Mouse (Mus musculus) urinary bladder, postnatal 36 days (tissue): ENCODE measurements around the gene Lyrm9.
A peak's percentile ranks its signal among the peaks of the same experiment; 100 is the strongest.

Experiments used
- DNase-seq, 2 experiments: peaks; one replicate each; pipeline ENCODE4 v3.0.0; 2022; ENCODE audit warnings: low spot score in 2 of 2, mixed read lengths in 1 of 2

Lyrm9 gene

DNA sequence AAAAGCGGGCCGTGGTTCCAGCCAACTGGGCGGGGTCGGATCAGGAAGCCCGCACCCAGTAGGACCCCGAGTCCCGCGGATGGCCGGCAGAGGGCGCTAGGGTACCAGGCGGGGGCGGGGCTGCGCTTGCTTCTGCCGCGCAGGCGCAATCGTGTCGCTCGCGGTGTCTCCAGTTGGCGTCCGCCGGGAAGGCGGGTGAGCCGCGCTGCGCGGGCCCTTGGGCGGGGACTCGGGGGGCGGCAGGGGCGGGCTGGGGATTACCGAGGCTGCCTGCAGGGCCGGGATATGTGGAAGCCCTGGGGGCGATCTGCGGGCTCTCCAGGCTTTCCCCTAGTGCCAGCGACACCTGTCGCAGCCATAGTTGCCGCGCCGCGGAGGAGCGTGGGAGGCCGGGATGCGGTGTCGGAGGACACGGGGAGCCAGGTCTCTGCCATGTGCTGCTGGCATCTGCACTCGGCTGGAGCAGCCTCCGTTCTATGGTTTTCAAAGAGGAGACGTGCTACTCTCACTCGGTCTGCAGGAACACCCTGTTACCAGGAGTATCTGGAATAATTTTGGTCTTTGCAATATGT is at the start of gene Lyrm9:
Lyrm9 (plus strand) TSS at position 143 of the 572 bp plus-strand sequence.
- peak; percentile 97 to 98 for DNase-seq

DNA sequence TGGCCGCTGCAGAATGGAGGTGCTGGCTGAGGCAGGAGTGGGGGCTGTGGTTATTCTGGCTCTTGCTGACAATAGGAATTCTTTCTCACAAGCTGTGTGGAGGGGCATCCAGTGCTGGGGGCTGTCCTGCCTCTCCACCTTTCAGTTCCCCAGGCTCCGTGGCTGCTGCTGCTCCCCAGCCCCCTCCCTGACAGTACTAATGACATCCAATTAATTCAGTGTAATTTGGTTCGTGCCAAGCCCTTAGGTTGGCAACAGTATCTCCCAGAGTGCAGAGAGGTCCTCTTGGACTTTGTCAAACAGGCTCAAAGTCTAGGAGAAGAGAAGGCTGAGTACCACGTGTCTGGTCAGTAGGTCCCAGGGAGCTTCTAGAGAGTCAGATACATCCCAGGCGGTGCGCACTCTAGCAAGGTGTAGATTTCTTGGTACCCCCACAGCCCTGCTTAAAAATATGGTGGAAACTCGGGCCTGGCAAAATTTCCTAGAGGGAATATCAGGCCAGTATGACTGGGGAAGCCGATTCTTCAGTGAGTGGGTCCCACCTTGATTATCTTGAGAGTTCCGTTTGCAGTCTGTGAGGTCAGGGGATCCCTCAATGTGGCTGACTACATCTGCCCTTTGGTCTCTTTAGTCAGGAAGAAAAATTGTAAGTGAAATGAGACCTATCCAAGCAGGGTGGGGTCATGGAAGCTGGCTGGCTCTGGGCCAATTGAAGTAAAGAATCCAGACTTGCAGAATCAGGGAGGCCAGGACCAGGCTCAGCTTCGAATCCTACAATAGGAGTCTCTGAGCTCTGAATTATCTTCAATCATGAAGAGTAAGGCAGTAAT is 48.3 kb upstream of the Lyrm9 start:
- no peak for DNase-seq

DNA sequence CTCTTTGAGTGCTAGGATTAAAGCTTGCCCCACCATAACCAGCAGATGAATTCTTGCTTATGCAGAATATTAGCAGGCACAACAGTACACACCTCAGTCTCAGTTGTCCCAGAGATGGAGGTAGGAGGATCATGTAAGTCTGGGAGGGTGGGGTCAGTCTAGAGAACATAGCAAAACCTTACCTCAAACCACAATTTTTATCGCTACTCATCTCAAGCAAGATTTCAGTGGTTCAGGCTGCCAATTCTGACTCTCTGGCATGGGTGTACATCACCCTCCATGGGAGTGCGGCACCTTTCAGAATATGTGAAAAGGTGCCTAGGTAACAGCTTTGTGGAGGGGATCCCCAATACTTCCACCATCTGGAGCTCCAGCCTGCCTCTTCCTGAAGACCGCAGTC is 46.4 kb upstream of the Lyrm9 start:
- DNase-seq, result no peak

DNA sequence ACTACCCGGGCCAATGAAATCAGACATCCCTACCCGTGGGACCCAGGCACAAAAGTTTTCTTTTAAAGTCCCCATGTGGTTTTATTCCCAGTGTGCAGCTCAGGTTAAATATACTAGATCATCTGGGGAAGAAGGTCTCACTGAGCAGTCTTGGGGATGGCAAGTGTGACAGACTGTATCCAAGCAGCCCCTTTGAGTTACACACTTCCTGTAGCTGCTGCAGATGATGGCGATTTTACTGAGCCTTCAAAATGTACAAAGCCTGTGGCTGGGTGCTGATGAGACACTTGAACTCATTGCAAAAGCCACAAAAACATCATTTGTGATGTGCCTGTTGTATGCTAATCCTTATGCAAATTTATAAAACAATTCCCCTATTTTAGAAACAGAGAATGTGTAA is 45.8 kb upstream of the Lyrm9 start:
- no peak for DNase-seq

DNA sequence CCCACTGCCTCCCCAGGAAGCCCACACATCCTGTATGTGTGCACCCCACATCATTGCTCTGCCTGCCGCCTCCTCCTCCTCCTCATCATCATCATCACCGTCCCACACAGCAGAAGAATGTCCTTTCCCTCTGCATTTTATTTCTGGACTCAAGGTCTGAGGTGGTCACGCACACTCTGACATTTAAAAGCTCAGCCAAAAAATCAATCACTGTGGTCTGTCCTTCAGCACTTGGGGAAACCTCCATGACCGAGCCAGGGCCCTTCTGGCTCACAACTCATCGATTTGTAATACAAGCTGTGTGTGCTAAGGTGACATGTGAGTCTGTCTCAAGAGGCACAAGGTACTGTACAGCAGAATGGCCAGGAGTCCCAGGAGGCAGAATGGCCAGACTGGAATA is 44.1 kb upstream of the Lyrm9 start:
- DNase-seq, result no peak

DNA sequence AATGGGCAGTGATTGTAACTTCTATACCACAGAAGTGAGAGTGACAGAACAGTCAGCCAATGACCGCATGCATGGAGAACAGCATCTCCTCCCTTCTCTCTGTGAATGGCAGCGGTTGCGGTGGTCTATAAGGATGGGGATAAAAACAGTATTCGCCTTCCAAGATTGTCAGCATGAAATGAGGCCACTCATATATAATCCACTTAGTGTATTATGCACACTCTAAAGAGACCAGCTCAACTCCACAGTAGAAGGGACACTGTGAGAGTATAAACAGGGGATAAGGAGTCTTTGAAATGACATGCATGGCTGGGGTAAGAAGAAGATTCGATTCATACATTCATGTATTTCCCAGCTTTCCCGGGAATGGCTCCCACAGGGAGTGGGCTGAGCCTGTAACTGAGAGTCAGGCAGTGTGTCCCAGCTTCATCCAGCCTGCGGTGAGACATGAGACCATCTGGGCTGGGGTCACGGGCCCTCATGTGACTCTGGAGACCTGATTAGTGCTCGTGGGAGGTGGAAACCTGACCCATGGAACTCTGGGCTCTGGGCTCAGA is 43.5 kb upstream of the Lyrm9 start:
- no peak for DNase-seq

DNA sequence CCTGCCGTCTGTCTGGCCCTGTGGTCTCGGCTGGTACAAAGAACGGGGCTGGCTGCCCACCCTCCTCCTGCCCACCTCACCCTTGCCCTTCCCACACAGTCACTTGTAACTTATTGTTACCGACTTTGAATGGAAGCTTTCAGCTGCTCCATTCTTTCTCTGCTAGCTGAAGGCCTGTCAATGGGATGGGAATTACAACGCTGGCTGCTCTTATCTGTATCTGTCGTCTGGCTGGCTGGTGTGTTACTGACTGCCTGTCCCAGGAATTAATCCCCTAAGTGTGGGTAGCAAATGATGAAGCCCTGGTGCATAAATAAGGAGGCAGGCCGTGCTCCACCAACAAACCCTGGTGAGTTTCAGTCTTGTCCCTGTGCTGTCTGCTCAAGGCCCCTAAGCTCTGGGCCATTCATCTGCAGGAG is 40.4 kb upstream of the Lyrm9 start:
- no peak for DNase-seq

DNA sequence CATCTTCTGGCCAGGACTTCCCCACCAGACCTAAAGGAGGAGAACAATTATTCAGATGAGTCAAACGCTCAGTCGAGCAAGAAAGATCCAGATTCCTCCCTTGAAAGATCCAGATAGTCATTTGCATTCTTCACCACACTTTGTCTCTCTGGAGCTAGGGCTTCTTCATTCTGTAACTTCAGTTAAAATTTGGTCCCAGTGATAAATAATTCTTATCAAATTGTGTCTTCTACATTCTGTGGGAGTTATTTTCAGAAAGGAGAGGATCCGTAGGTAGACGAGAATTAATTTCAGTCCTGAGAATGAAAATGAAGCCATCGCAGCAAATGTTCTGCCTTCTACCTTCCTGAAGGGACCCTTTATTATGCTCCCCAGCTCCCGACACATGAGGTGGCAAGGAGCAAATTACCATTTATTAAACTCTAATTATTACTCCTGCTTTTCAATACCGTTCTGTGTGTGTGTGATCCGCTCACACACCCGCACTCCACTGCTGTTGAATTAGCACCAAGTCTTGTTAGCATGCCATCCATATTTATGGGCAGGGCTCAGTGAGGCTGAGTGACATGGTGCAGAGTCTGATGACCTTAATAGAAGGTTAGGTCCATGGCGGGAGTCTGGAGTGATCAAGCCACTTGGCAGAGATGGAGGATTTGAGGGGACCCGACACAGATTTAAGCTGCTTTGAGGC is 36.9 kb upstream of the Lyrm9 start:
- no peak for DNase-seq

DNA sequence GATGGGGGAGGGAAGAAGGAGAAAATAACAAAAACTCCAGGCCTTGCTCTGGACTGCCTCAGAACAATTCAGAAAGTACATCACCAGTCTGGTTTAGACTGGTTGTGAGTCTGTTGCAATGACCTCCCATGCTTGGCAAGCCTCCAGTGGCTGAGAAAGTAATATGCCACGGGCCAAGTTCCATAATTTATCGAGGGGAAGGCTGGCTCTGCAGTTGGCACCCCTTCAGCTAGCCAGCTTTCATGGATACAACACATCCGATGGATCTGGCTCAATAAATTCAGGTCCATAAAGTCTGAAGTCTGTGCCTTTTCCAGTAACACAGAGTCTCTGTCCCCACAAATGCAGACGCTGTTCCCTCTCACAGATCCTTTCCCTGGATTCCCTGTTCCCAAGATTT is 34.8 kb upstream of the Lyrm9 start:
- peak; percentile 26 to 77 for DNase-seq

DNA sequence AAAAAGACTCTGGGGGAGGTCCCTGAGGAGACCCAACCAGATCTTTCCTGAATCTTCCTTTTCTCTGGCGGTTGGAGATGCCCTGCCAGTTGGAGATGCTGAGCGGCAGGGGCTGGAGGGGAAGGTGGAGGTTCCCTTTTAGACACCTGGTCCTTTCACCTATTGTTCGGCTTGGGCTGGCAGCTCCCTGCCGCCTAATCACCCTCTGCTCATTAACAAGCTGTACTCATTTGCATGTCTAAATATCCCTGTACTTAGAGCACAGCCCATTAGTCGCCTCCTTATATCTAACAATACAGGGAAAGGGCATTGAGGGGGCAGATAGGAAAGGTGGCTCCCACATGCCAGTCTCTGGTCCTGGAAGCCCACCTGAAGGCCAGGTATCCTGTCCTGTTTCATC is 34.3 kb upstream of the Lyrm9 start:
- no peak for DNase-seq

DNA sequence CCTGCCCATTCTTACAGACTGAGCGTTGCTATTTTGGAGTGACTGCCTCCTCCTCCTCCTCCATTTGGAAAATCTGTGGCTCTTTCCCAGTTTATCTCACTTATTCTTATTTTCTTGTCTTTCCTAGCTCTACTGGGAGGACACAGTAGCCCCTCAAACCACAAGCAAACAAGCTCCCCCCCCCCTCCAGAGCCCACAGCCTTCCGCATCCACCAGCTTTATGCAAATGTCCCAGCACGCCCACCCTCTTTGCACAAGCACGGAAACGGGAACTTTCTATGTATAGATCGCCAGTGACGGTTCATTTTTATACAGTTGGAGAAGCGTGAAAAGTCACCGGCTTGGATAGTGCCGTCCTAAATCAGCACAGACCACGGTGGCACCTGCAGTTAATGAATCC is 33.9 kb upstream of the Lyrm9 start:
- no peak for DNase-seq

DNA sequence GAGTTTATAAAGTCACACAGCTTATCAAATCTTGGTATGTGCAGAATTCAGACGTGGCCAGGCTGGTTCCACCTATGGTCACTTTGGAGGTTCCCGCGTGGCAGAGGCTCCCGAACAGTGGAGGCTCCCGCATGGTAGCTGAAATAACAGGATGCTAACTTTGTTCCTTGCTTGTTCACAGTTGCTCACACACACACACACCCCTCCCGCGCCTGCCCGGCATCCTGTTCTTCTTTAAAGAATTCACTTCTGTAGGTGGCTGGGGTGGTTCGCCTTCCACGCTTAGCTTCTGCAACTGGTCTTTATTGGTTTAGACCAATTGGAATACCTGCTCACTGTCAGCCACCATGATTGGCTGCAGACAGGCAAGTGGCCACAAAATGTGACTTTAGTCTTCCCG is 33.3 kb upstream of the Lyrm9 start:
- DNase-seq, result no peak

DNA sequence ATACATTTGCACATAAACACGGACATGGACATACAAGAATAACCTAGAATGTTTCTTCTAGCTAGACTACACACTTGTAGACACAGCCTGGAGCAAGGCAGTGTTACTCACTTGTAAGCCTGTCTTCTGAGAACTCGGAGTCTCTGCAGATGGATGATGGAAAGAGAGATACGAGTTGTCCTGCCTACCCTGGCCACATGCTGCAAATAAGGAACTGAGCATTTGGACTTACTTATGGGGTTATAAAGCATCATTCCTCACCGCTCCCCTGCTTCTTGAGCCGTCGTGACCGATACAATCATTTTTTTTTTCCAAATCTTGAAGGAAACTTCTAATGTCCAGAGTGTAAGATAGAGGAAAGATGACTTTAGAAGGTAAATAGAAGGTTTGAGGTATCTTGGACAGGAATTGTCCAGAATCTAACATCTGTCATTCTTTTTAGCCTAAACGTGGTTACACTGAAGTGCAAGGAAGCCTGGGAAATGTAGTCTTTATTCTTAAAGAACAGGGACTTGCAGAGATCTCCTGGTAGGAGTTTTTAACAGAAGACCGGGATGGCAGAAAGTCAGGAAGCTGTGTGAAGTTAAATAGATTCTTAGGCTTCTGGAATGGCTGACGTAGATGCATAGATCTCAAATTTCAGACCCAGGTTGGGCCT is 30.2 kb upstream of the Lyrm9 start:
- DNase-seq, result no peak

DNA sequence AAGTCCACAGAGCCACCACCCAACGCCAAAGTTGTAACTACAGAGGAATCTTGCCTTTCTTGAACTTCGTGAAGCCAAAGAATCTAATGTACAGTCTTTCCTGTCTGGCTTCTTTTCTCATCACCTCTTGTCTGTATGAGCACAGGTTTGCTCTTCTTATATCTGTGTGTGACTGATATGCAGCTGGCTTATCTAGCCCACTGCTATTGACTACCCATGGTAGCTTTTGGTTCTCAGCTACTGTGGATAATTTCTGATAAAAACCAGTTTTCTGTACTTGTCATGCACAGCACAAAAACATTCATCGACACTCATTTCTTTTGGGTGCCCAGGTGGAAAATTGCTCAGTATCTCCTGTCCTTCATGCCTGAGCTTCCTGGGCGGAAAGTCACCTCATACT is 25.3 kb upstream of the Lyrm9 start:
- no peak for DNase-seq

DNA sequence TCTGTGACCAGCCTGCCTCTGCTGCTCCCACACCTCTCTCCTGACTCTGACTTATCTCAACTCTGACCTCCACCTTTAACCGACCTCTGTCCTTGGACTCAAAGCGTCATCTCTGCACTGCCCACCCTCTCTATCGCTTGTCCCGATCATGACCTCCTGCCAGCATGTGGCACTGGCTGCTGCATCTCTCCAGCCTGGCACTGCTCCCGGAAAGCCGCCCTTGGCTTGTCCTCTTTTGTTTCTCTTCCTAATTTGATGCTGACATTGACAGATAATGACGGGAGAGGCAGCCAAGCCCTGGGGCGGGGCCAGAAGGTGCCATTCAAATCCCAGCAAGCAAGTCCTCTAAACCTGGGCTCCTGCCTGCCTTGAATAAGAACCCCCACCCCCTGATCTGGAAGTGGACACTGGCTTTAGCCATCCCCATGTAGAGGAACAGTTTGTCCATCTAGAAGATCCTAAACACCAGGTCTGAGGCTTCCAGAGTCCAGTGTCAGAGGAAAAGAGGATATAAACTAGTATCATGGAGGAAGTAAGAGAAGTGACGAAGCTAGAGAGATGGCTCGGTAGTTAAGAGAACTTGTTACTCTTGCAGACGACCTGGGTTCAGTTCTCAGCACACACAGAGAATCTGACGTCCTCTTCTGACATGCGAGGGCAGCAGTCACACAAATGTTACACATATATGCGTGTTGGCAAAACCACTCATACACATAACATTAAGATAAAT is 22.6 kb upstream of the Lyrm9 start:
- peak in 1 of 2 experiments; percentile 24 for DNase-seq

DNA sequence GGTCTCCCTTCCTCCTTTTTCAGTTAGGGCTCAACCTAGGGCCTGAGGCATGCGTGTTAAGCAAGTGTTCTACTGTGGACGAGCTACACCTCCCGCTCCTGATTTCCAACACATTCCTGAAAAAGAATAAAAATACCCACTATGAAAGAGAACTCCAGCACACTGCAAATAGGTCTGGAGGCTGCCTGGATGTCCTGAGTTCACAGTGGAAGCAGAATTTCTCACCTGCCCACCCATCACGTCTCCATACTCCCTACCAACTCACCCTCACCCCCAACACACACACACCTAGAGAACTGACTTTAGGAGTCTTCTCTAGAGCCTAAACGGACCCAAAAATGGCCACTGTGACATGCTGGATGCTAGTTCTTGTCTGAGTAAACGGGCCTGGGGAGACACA is 21.8 kb upstream of the Lyrm9 start:
- no peak for DNase-seq

DNA sequence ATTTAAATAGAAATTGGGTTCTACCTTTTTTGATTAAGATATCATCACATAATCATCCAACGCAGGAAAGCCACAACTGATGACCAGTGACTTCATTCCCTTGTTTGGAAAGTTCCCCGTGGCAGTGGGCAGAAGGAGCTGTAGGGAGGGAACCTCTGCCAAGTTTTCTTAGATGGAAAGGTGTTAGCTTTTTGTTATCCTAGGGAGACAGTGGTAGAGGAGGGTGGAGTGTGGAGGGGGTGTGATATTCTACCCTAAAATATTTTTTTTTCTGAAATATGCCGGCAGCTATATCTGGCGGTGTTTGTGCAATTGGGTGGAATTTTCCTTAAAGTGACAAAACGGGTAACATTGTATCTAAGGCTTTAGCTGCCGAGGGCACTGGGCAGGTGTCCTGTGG is 21.2 kb upstream of the Lyrm9 start:
- DNase-seq, result no peak

DNA sequence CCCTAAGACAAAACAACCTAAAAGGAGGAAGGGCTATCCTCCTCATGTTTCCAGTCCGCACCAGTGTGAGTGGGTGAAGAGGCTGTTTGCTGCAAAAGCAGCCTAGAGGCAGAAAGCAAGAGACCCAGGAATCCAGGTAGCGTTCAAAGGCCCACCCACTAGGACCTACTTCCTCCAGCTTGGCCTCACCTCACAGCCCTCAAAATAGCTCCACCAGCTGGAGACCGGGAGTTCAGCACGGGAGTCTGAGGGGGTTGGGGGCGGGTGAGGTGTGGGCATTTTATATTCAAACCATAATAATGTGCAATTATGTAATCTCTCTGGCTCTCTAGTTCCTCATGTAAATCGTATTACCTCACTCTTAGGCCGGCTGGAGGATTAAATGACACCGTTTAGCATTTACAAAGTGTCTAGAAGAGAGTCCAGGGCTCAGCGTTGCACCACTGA is 20.7 kb upstream of the Lyrm9 start:
- no peak for DNase-seq

DNA sequence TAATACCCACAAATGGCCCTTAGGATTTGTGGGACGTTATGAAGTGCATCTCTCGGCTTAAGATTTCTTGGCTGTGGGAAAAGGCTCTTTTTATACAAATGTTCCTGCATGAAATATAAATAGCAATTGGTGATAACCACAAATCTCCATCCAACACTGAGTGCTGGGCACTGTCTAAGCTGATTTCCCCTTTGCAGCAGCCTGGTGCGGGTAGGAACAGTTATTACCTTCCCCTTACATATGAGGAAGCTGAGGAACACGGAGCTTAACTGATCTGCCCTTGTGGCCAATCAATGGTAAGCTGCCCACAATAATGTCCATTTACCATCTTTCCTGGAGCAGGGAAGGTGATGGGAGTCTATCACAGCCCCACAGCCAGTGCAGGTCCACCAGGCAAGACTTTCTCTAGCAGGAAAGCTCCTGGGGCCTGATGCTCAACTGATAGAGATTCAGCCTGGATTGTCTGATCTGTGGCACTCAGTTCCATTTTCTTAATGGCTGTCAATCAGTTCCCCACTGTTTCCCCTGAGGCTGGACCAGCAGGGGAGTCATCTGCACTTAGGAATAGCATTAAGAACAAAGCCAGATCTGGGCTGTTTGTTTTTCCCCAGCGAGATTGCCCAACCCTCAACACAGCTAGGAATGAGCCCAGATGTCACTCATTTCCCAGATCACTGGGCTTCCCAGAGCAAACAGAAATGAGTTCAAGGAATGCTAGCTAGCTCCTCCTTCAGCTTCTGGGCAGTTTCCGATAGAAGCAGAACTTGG is 18.9 kb upstream of the Lyrm9 start:
- no peak for DNase-seq

DNA sequence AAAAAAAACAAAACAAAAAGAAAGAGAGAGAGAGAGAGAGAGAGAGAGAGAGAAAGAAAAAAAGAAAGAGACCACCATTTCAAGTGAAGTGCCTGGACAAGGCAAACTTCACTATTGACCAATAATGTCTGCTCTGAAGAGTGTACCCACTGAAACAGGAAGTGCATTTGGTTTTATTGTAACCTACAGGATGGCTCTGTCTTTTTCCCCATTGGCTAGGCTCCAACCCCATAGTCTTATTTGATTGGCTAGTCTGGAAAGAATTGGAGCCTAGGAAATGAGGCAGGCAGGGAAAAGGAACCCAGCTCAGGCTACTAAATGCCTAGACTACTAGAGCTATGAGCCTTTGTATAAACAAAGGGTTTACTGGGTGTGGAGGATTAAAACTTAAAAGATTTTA is 17.0 kb upstream of the Lyrm9 start:
- DNase-seq, result no peak
